Mouse (Mus musculus): ENCODE data around the gene Dynlt1b.
"Not testable (repeated sequence)": the region's sequence is repeated elsewhere in the genome, so short reads cannot be mapped to it uniquely, and the experiment has no call there.

DNA sequence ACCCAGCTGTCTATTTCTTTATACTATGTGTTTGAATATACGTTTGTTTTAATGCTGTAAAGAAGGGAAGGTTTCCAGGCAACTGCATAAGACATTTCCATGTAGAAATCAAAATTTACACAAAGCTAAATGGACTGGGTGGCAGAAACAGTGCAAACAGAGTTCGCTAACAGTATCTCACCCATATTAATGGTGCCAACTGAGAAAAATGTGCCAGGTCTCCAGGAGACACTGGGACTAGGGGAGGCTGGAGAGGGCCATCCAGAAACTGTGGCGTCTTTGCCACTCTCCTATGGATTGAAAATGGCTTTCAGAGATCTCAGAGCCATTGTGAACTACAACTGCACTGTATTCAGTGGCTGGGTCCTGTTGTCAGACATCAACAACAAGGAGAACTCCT, 40.1 kb downstream of the Dynlt1b start:
- TF ChIP-seq CTCF (IDR thresholded peaks at IDR 0.05; ENCODE audit: low read depth, low read length); POLR2A (IDR thresholded peaks at IDR 0.05; ENCODE audit: extremely low read depth, insufficient read depth, low read length): not testable (repeated sequence)
